Mouse (Mus musculus) c-Kit-positive CD71-positive TER-119-positive erythroid progenitor cells, embryonic 14.5 days (primary cell): ENCODE measurements at regions not wholly inside any gene's neighbourhood (a gene's known extent, or its start where the extent isn't known, plus 50 kb on each side); places are given as distances from the start of the nearest gene placed in this dataset.
A peak's percentile ranks its signal among the peaks of the same experiment; 100 is the strongest.

Experiments
- DNase-seq: peaks from one replicate; pipeline ENCODE4 v3.0.0-alpha.2; 2013; ENCODE audit warnings: low spot score

- no peak for DNase-seq
Measured at GRCm38 (mm10) chr14:80244640-80245302, 260.9 kb downstream of the Olfm4 start.

GRCm38 (mm10) chr14:80247575-80247974 is 263.7 kb downstream of the Olfm4 start:
- DNase-seq: no peak

- no peak for DNase-seq
Measured at GRCm38 (mm10) chr14:80249882-80250281, 266.0 kb downstream of the Olfm4 start.

GRCm38 (mm10) chr14:80257086-80257485 is 273.2 kb downstream of the Olfm4 start:
- no peak for DNase-seq

GRCm38 (mm10) chr14:80263173-80263572 is 279.3 kb downstream of the Olfm4 start:
- no peak for DNase-seq

GRCm38 (mm10) chr14:80265081-80265480 is 281.2 kb downstream of the Olfm4 start:
- DNase-seq: no peak

- peak; percentile 9 for DNase-seq
Measured at GRCm38 (mm10) chr14:80269179-80269951, 285.5 kb downstream of the Olfm4 start.

- no peak for DNase-seq
Measured at GRCm38 (mm10) chr14:80270063-80270462, 286.2 kb downstream of the Olfm4 start.

GRCm38 (mm10) chr14:80280188-80280587 is 296.3 kb downstream of the Olfm4 start:
- no peak for DNase-seq

GRCm38 (mm10) chr14:80283726-80284125 is 299.8 kb downstream of the Olfm4 start:
- no peak for DNase-seq

GRCm38 (mm10) chr14:80291360-80291759 is 307.5 kb downstream of the Olfm4 start:
- no peak for DNase-seq

GRCm38 (mm10) chr14:80293378-80293777 is 309.5 kb downstream of the Olfm4 start:
- no peak for DNase-seq

- DNase-seq: no peak
Measured at GRCm38 (mm10) chr14:80329651-80330050, 345.8 kb downstream of the Olfm4 start.

- no peak for DNase-seq
Measured at GRCm38 (mm10) chr14:80362024-80362622, 378.2 kb downstream of the Olfm4 start.

GRCm38 (mm10) chr14:80369448-80370153 is 385.7 kb downstream of the Olfm4 start:
- DNase-seq: no peak

- DNase-seq: no peak
Measured at GRCm38 (mm10) chr14:80374290-80374689, 390.4 kb downstream of the Olfm4 start.

GRCm38 (mm10) chr14:80377064-80377463 is 393.2 kb downstream of the Olfm4 start:
- no peak for DNase-seq

GRCm38 (mm10) chr14:80391418-80391817 is 407.5 kb downstream of the Olfm4 start:
- no peak for DNase-seq

GRCm38 (mm10) chr14:80408317-80408716 is 424.4 kb downstream of the Olfm4 start:
- no peak for DNase-seq

- no peak for DNase-seq
Measured at GRCm38 (mm10) chr14:80418810-80419325, 435.0 kb downstream of the Olfm4 start.

- no peak for DNase-seq
Measured at GRCm38 (mm10) chr14:80443820-80444219, 459.9 kb downstream of the Olfm4 start.

GRCm38 (mm10) chr14:80471470-80471869 is 487.6 kb downstream of the Olfm4 start:
- DNase-seq: no peak
